Mouse (Mus musculus) embryonic facial prominence, embryonic 13.5 days (tissue): ENCODE results near the gene Plekha5. TPM values are rescaled to one million over a fixed set of nuclear protein-coding genes. Genes with fewer than 3 reads are reported as not detected.

Experiments
- ATAC-seq: fragments of 200-750 bp; cut with Nextera tagmentation; 2 replicates; pipeline ENCODE4 v1.8.0; 2017; ENCODE audit warnings: low read depth; ENCODE audit not compliant: insufficient number of reproducible peaks, insufficient read depth, low FRiP score, low TSS enrichment
- H3K27ac ChIP-seq: fragments of 300-500 bp; sonication (generic); 2 replicates; pipeline ENCODE4 v1.5.1; 2015; ENCODE audit warnings: moderate library complexity, mild to moderate bottlenecking, inconsistent platforms
- H3K27me3 ChIP-seq: fragments of 300-500 bp; sonication (generic); 2 replicates; pipeline ENCODE4 v1.6.1; 2015; ENCODE audit warnings: mild to moderate bottlenecking, inconsistent platforms
- H3K36me3 ChIP-seq: fragments of 300-500 bp; sonication (generic); 2 replicates; pipeline ENCODE4 v1.6.1; 2015; ENCODE audit warnings: mild to moderate bottlenecking, inconsistent platforms
- H3K4me1 ChIP-seq: fragments of 300-500 bp; sonication (generic); 2 replicates; pipeline ENCODE4 v1.6.1; 2015; ENCODE audit warnings: inconsistent platforms
- H3K4me2 ChIP-seq: fragments of 300-500 bp; sonication (generic); 2 replicates; pipeline ENCODE4 v1.6.1; 2015; ENCODE audit warnings: moderate library complexity, mild to moderate bottlenecking, inconsistent platforms
- H3K4me3 ChIP-seq: fragments of 300-500 bp; sonication (generic); 2 replicates; pipeline ENCODE4 v1.5.1; 2015; ENCODE audit warnings: mild to moderate bottlenecking, inconsistent platforms
- H3K9ac ChIP-seq: fragments of 300-500 bp; sonication (generic); 2 replicates; pipeline ENCODE4 v1.6.1; 2015; ENCODE audit warnings: mild to moderate bottlenecking, inconsistent platforms
- H3K9me3 ChIP-seq: fragments of 300-500 bp; sonication (generic); 2 replicates; pipeline ENCODE4 v1.6.1; 2016; ENCODE audit warnings: inconsistent platforms
- WGBS: fragments of 180-500 bp; shearing (Covaris S2); methylation state at CpG from one replicate; pipeline ENCODE4 v1.1.7; 2015; ENCODE audit warnings: mixed read lengths; 5-methylcytosine and 5-hydroxymethylcytosine counted together
- polyA plus RNA-seq: library from polyadenylated mRNA; unstranded; fragments of >200 nt; fragmentation: Nextera tagmentation; extraction: Ambion mirVana; gene quantifications from 2 replicates; pipeline ENCODE4 v1.2.1, GENCODE M21; 2015

Gene Plekha5
- polyA plus RNA-seq, result 42.3 and 52.9 TPM in 2 replicates

DNA sequence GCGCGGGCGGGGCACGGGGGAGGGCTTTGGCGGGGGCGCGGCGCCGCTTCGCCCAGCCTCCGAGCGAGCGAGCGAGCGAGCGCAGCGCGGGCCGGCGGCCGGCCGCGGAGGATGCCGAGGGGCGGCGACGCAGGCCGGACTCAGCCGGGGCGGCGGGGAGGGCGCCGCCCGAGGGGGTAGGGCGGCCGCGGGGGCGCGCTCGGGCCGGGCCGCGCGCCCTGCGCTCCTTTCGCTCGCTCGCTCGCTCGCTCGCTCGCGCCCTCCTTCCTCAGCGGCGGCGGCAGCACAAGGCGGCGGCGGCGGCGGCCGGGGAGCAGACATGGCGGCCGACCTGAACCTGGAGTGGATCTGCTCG is at the start of gene Plekha5:
TSS of gene Plekha5 (plus strand) at position 209 of the 355 bp plus-strand sequence.
- no peaks in the 10 kb centered on the region for H3K27me3 ChIP-seq
- ATAC-seq, result peak; percentile 81
- under 1% methylated on average over 47 of the region's 65 CpGs for WGBS

DNA sequence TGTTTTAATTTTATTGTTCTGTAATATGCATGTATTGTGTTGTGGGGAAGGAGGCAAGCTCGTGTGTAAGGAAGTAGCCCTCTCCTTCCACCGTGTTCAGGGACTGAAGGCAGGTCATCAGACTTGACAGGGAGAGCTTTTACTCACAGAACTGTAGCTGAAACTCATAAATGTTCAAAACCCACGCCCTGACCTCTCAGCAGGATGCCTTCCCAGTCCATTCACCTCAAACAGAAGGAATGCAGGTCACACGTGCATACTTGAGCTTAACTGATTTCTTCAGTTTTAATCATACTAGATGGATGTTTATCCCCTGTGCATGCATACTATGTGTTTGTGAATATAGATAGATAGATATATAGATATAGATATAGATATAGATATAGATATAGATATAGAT is 48.2 kb upstream of the Plekha5 start:
- ATAC-seq, result no peak
- no peaks in the 10 kb centered on the region for H3K9me3 ChIP-seq
- H3K27ac ChIP-seq, result no peak overlapping the region
- H3K9ac ChIP-seq, result no peak overlapping the region
- H3K4me3 ChIP-seq, result no peak overlapping the region
- H3K4me1 ChIP-seq, result no peaks in the 10 kb centered on the region
- no peak overlapping the region for H3K4me2 ChIP-seq
- no peaks in the 10 kb centered on the region for H3K27me3 ChIP-seq
- no peaks in the 10 kb centered on the region for H3K36me3 ChIP-seq
- 61% methylated on average over 4 of the region's 4 CpGs for WGBS

More for the DNA sequence above, at the start of gene Plekha5:
- Histone ChIP-seq H3K9ac (peak within 1 kb of the TSS; percentile 98), H3K9me3 (peaks cover 3% of the 10 kb centered on the region; the same call in 1 of the 2 replicates), H3K4me2 (peak within 1 kb of the TSS; percentile 61), H3K27ac (peak within 1 kb of the TSS; percentile 95), H3K4me1 (peaks cover 15% of the 10 kb centered on the region), H3K4me3 (peak within 1 kb of the TSS; percentile 96), H3K36me3 (peaks cover 8% of the 10 kb centered on the region; the same call in 1 of the 2 replicates)

DNA sequence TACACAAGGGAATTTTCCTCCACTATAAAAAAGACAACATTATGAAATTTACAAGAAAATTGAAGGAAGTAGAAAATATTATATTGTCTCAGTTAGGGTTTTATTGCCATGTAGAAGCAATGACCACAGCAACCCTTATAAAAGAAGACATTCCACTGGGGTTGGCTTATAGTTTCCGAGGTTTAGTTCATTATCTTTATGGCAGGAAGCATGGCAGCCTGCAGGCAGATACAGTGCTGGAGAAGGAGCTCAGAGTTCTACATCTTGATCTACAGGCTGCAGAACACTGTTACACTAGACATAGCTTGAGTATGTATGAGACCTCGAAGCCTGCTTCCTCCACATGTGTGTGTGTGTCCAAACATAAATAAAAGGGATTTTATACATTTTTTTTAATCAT is 43.3 kb upstream of the Plekha5 start:
- H3K36me3 ChIP-seq, result no peaks in the 10 kb centered on the region
- ATAC-seq, result no peak
- WGBS, result 68% methylated on average over 2 of the region's 2 CpGs
- no peak overlapping the region for H3K4me3 ChIP-seq
- no peak overlapping the region for H3K9ac ChIP-seq
- H3K4me1 ChIP-seq, result no peaks in the 10 kb centered on the region
- H3K9me3 ChIP-seq, result no peaks in the 10 kb centered on the region
- no peak overlapping the region for H3K4me2 ChIP-seq
- no peaks in the 10 kb centered on the region for H3K27me3 ChIP-seq
- H3K27ac ChIP-seq, result no peak overlapping the region

DNA sequence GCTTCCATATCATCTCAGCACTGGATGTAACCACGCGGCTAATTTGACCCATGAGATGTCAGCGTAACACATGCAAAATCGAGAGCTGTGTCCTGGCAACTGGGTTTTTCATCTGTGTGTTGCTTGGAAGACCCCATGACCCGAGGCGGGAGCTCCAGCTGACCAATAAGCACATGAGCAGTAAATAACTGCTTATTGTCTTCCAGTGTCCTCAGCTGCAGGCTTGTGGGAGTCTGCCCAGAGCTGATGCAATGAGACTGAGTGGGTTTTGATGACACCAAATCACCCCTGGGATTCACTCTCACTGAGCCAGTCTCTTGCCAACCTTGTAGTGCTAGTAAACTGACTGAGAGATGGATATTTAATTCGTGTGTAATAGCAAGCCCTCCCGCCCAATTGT is 42.7 kb upstream of the Plekha5 start:
- Histone ChIP-seq H3K27me3 (no peaks in the 10 kb centered on the region), H3K4me2 (no peak overlapping the region), H3K27ac (no peak overlapping the region), H3K9ac (no peak overlapping the region), H3K4me1 (no peaks in the 10 kb centered on the region), H3K4me3 (no peak overlapping the region), H3K9me3 (no peaks in the 10 kb centered on the region), H3K36me3 (no peaks in the 10 kb centered on the region)
- 79% methylated on average over 8 of the region's 8 CpGs for WGBS
- ATAC-seq, result no peak

DNA sequence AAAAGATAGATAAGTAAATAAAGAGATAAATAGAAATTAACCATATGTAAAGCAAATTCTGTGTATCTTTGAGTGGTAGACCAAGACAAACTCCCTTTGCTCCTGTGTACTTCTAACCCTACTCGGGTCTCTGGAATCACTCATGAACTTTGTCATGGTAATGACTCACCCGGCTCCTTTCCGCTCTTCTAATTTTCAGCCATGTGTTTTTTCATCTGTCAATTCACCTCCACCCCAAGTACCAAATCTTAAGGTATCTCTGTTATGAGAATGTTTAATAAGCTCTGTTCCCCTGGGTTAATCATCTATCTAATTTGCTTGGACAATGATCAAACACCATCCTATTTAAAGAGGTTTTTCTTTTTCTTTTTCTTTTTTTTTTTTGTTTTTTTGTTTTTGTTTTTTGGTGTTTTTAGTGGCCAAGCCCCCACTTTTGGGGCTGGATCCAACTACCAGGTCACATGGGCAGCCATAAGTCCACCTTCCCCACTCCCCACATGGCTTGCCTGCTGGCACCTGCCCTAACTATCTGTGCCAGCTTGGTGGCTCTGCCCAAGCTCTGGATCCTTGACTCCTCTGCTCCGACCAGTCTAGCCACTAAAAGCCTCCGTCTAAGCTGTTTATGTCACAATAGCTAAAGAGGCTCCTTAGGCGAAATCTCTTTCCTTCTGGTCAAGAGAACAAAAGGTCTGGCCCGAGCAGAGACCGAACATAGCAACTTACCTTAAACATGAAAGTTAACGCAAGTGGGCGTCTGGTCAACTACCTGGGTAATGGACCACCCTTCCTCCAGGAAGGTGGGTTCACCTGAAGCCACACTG is 40.1 kb upstream of the Plekha5 start:
- no peak overlapping the region for H3K27ac ChIP-seq
- H3K36me3 ChIP-seq, result no peaks in the 10 kb centered on the region
- H3K9ac ChIP-seq, result no peak overlapping the region
- no peaks in the 10 kb centered on the region for H3K9me3 ChIP-seq
- no peak overlapping the region for H3K4me3 ChIP-seq
- H3K4me2 ChIP-seq, result no peak overlapping the region
- no peak for ATAC-seq
- no peaks in the 10 kb centered on the region for H3K27me3 ChIP-seq
- no peaks in the 10 kb centered on the region for H3K4me1 ChIP-seq
- 86% methylated on average over 10 of the region's 10 CpGs for WGBS

DNA sequence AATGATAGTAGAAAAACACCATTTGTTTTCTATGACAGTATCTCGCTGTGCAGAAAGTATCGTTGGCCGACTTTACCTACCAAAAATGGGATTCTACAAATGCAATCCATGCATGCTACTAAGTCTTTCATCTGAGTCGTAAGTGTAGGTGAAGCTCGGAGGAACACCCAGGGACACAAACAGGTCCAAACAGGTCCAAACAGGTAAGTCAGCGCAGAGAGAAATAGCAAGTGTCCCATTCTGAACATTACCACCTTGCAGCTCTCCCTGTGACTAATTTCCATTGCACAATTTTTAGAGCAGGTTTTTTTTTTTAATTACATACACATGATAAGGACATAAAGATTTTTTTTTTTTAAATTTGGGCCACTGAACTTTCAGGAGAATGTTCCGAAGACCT is 27.2 kb upstream of the Plekha5 start:
- no peak overlapping the region for H3K4me3 ChIP-seq
- no peak overlapping the region for H3K9ac ChIP-seq
- no peaks in the 10 kb centered on the region for H3K4me1 ChIP-seq
- no peaks in the 10 kb centered on the region for H3K27me3 ChIP-seq
- 80% methylated on average over 7 of the region's 7 CpGs for WGBS
- H3K36me3 ChIP-seq, result no peaks in the 10 kb centered on the region
- no peak for ATAC-seq
- no peak overlapping the region for H3K27ac ChIP-seq
- no peak overlapping the region for H3K4me2 ChIP-seq
- no peaks in the 10 kb centered on the region for H3K9me3 ChIP-seq

DNA sequence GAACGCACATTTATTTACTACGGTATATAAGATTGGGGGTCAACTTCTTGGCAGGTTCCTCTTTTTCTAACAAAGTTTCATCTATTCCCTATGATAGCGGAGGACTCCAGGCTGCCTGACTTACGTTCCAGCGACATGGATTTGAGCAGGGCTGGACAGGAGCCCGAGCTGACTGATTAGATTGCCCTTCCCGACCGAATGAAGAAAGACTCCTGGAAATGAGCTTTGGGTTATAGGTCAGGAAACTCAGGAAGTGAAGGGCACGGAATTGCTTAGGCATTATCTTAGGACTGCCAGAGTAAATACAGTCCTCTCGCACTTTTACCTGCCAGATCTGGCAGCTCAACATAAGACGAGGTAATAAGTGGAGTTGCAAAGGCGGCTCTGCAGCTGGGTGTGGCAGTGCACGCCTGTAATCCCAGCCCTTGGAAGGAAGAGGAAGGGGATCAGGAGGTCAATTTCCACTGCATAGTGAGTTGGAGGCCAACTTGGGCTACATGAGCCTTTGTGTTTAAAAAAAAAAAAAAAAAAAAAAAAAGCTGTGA is 21.0 kb upstream of the Plekha5 start:
- 68% methylated on average over 13 of the region's 13 CpGs for WGBS
- Histone ChIP-seq H3K36me3 (no peaks in the 10 kb centered on the region), H3K4me1 (no peaks in the 10 kb centered on the region), H3K4me3 (no peak overlapping the region), H3K4me2 (no peak overlapping the region), H3K9ac (no peak overlapping the region), H3K9me3 (no peaks in the 10 kb centered on the region), H3K27ac (no peak overlapping the region), H3K27me3 (no peaks in the 10 kb centered on the region)
- no peak for ATAC-seq

DNA sequence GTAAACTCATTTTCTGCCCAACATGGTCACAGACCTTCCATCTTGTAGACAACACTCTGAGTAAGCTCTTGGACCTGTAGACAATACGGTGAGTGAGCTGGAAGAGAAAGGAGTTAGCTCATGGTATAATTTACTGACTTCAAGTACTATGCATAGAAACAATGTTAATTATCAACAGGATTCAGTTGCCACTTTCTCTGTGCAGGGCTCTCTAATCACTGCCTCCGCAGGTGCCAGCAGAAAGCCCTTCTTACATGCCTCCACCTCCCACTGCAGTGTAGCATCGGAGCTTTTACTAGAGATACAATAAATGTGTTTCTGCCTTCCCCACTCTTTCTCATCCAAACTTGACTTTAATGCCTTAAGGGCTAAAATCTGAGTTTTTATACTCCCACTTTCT is 11.9 kb upstream of the Plekha5 start:
- H3K4me1 ChIP-seq, result 0 out of 2 replicates have a peak, but pooled peaks cover 3% of the 10 kb centered on the region
- no peak overlapping the region for H3K4me2 ChIP-seq
- no peak overlapping the region for H3K9ac ChIP-seq
- H3K9me3 ChIP-seq, result no peaks in the 10 kb centered on the region
- no peak overlapping the region for H3K27ac ChIP-seq
- H3K27me3 ChIP-seq, result no peaks in the 10 kb centered on the region
- ATAC-seq, result no peak
- no peak overlapping the region for H3K4me3 ChIP-seq
- no peaks in the 10 kb centered on the region for H3K36me3 ChIP-seq
- 89% methylated on average over 3 of the region's 3 CpGs for WGBS

DNA sequence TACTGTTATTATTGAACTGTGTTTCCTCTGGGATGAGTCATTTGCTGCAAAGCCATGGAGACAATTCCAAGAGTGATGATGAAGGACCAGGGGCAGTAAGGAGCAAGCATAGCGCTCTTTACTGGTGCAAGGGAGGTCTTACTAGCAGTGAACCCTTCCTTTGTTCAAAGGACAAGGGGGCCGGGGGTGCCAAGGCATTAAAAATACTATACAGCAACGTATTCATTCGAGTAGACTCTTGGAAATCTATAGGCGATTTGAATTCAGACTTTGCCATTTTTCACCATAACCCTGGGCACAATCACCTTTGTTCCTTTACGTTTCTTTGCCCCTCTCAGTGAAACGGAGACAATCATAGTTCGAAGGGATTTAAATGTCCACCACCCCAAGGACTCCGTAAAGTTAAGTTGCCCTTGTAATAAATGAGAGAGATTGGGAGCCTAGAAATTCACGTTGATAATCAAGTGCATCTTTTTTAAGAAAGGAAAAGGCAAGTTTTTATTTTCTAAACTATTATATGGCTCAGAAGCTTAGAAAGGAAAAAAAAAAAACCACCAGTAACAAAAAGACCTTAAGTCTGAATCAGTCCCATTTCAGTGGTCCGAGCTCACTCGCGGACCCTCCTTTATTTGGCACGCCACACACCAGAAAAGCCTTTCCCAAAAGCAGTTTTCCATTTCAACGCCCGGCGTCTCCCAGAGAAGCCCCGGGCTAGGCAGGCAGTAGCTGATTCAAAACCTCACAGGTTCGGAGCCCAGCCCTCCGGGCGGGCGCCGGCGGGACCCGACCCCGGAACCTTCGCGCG is 611 bp upstream of the Plekha5 start:
- H3K4me2 ChIP-seq, result peak overlapping the region; percentile 61
- H3K9ac ChIP-seq, result peak overlapping the region; percentile 98
- WGBS, result 9% methylated on average over 29 of the region's 29 CpGs
- H3K27me3 ChIP-seq, result no peaks in the 10 kb centered on the region
- H3K4me1 ChIP-seq, result peaks cover 15% of the 10 kb centered on the region
- ATAC-seq, result no peak
- H3K36me3 ChIP-seq, result peaks cover 4% of the 10 kb centered on the region; the same call in 1 of the 2 replicates
- H3K27ac ChIP-seq, result peak overlapping the region; percentile 95
- peak overlapping the region; percentile 96 for H3K4me3 ChIP-seq
- peaks cover 3% of the 10 kb centered on the region; the same call in 1 of the 2 replicates for H3K9me3 ChIP-seq

DNA sequence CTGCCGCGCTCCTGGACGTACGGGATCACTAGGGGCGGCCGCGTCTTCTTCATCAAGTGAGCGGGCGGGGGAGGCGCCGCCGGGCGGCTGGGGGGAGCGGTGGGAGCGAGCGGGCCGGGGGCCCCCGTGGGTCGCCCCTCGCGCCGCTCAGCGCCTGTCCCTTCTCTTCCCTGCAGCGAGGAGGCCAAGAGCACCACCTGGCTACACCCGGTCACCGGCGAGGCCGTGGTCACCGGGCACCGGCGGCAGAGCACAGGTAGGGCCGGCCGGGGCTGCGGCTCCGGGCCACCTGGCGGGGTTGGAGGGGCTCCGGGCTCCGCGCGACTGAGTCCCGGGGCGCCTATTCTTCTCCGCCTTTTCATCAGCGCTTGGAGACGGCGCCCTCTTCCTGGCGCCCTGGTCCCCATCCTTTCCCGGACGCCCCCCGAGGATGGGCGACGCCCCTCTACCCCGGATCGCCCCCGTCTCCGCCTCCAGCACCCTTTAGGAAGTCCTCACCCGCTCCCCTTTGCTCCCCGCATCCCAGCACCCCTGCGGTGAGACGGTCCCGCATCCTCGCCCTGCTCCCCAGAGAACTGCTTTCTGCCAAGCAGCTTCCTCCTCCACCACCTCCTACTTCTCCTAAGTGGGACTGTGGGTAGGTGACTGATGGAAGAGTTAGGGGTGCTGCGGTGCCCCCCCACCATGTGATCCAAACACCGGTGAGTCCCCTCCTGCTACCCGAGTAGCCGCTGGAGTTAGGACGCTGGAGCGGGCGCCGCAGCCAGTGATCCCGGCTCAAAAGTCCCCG is 542 bp downstream of the Plekha5 start:
- under 1% methylated on average over 54 of the region's 72 CpGs for WGBS
- ATAC-seq, result peak; percentile 78

DNA sequence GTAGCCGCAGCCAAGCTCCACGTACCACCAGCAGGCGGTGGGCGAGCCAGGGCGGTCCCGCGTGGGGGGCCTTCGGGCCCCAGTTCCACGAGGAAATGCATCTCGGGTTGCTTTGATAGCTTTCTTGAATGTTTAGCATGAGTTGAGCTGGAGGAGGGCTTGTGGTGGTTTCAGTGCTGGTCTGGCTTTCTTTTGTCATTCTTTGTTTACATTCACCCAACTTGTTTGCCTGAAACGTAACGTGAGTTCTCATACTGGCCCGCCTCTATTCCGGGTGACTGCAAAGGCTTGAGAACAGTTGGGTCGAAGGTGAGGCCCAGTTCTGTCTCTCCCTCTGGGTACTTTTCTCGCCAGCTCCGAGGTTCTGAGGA is 1.1 kb downstream of the Plekha5 start:
- peak overlapping the region; percentile 95 for H3K27ac ChIP-seq
- 0 out of 2 replicates have a peak, but pooled peaks have one; percentile 5 for ATAC-seq
- no peaks in the 10 kb centered on the region for H3K27me3 ChIP-seq
- H3K4me2 ChIP-seq, result peak overlapping the region; percentile 61
- H3K9ac ChIP-seq, result peak overlapping the region; percentile 98
- H3K9me3 ChIP-seq, result no peaks in the 10 kb centered on the region
- peak overlapping the region; percentile 96 for H3K4me3 ChIP-seq
- H3K36me3 ChIP-seq, result peaks cover 13% of the 10 kb centered on the region
- 1% methylated on average over 17 of the region's 17 CpGs for WGBS
- peaks cover 15% of the 10 kb centered on the region for H3K4me1 ChIP-seq

More for the DNA sequence above, 542 bp downstream of the Plekha5 start:
- peak overlapping the region; percentile 96 for H3K4me3 ChIP-seq
- H3K9me3 ChIP-seq, result peaks cover 1% of the 10 kb centered on the region; the same call in 1 of the 2 replicates
- peaks cover 13% of the 10 kb centered on the region; the same call in 1 of the 2 replicates for H3K36me3 ChIP-seq
- H3K9ac ChIP-seq, result peak overlapping the region; percentile 98
- H3K4me2 ChIP-seq, result peak overlapping the region; percentile 61
- H3K27ac ChIP-seq, result peak overlapping the region; percentile 95
- no peaks in the 10 kb centered on the region for H3K27me3 ChIP-seq
- H3K4me1 ChIP-seq, result peaks cover 15% of the 10 kb centered on the region
